In the genomic region with DNA sequence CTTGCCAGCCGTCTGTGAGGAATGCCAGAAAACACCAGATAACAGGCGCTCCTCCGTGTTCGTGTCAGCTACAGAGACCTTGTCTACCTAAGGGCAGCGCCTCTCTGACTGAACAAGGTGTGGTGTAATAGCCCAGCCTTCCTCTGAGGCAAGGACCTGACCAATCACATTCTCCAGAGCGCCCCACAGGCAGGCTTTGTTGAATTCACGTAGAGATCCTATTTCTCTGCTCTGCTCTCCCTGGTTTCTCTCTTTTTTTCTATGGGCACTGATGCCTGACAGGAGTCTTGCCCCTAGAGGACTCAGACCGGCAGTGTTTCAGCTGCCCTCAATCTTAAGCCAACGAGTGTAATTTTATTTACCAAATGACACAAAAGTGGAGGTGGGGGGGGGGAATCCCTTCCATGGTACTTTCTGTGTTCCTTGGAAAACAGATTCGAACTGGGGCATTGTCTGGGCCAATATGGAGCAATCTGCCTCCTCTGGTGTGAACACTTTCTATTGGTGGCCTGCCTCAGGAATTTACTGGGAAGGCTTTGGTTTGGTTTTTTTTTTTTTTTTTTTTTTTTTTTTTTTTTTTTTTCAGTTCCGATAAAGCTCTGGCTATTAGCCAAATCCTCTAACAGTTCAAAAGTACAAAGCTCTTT, we compare ENCODE assay signal across 10 mouse cellular contexts. TPM values are rescaled to one million over a fixed set of nuclear protein-coding genes. Genes with fewer than 3 reads are reported as not detected.
DNase-seq lines count a peak whose midpoint lies in the region; ATAC-seq and TF ChIP-seq lines count a peak whose summit lies in the region.
"Had no signal": no experiment of that assay in that cellular context is flagged by ENCODE, and none has a peak within 500 bp of the region (broad histone marks: within the 10 kb centered on the region; RNA-seq: fewer than 3 reads in every experiment).

No protein-coding gene starts in this region.

- DNase-seq in neural tube, embryonic 11.5 days (ENCODE audit: low spot score) = peak; percentile 14
- DNase-seq in neural tube, embryonic 10.5 days (ENCODE audit: extremely low spot score, low spot score) = no peak
- DNase-seq in hindbrain, embryonic 14.5 days (ENCODE audit: low spot score) = no peak
- peak; percentile 57 for DNase-seq in splenic B cell, adult 2 months (ENCODE audit: low read depth, low spot score)
- no peak for DNase-seq in thymus, adult 2 months
- DNase-seq in left cerebral cortex, postnatal 4 days = no peak
- DNase-seq in spleen, postnatal 14 days (ENCODE audit: low spot score in 2 of 2) = no peak

- H3K4me3 ChIP-seq in neural tube, embryonic 11.5 days (ENCODE audit: low read depth, low read length) = no peak overlapping the region
- H3K4me3 ChIP-seq in hindbrain, embryonic 14.5 days (replicated peaks; ENCODE audit: low read length) = no peak overlapping the region
- H3K4me3 ChIP-seq in liver, embryonic 12.5 days = no peak overlapping the region
- no peak overlapping the region for H3K4me3 ChIP-seq in thymus, adult 2 months (ENCODE audit: control insufficient read depth, insufficient read depth, low read length)

- intact Hi-C loops in left cerebral cortex, postnatal 4 days (cut with DNase I) = no loop called here

- no peaks in the 10 kb centered on the region for H3K4me1 ChIP-seq in neural tube, embryonic 11.5 days (ENCODE audit: control insufficient read depth, insufficient read depth, low read length)
- no peaks in the 10 kb centered on the region for H3K4me1 ChIP-seq in hindbrain, embryonic 14.5 days (replicated peaks; ENCODE audit: control insufficient read depth, insufficient read depth, low read length)
- peaks cover 5% of the 10 kb centered on the region; the same call in 1 of the 2 replicates for H3K4me1 ChIP-seq in liver, embryonic 12.5 days
- 0 out of 2 replicates have a peak, but pooled peaks cover 2% of the 10 kb centered on the region for H3K4me1 ChIP-seq in thymus, adult 2 months (replicated peaks; ENCODE audit: control insufficient read depth, insufficient read depth, low read length)

- WGBS in neural tube, embryonic 11.5 days = 25% methylated on average over 11 of the region's 11 CpGs
- 21% methylated on average over 11 of the region's 11 CpGs for WGBS in hindbrain, embryonic 14.5 days
- 21% methylated on average over 11 of the region's 11 CpGs for WGBS in liver, embryonic 12.5 days (ENCODE audit: insufficient replicate concordance)
- 39% methylated on average over 11 of the region's 11 CpGs for WGBS in thymus, adult 2 months

- TF ChIP-seq CTCF in thymus, adult 2 months (IDR thresholded peaks at IDR 0.05; ENCODE audit: borderline replicate concordance, control insufficient read depth, extremely low read depth, insufficient read depth, low read length, poor library complexity) = no peak

- ATAC-seq in neural tube, embryonic 11.5 days (ENCODE audit: insufficient read depth, low FRiP score, low TSS enrichment) = no peak
- no peak for ATAC-seq in hindbrain, embryonic 14.5 days (ENCODE audit: low FRiP score)
- ATAC-seq in liver, embryonic 12.5 days = peak; percentile 19; the same call in 1 of the 2 replicates

- H3K9me3 ChIP-seq in neural tube, embryonic 11.5 days (ENCODE audit: control insufficient read depth, low read length) = no peaks in the 10 kb centered on the region
- H3K9me3 ChIP-seq in hindbrain, embryonic 14.5 days (ENCODE audit: control insufficient read depth, low read length) = no peaks in the 10 kb centered on the region
- H3K9me3 ChIP-seq in liver, embryonic 12.5 days (replicated peaks) = no peaks in the 10 kb centered on the region

- H3K27ac ChIP-seq in neural tube, embryonic 11.5 days (ENCODE audit: low read depth, low read length) = no peak overlapping the region
- no peak overlapping the region for H3K27ac ChIP-seq in hindbrain, embryonic 14.5 days
- peak overlapping the region; percentile 36; the same call in 1 of the 2 replicates for H3K27ac ChIP-seq in liver, embryonic 12.5 days
- no peak overlapping the region for H3K27ac ChIP-seq in thymus, adult 2 months (ENCODE audit: control insufficient read depth, insufficient read depth, low read length)

- no peaks in the 10 kb centered on the region for H3K27me3 ChIP-seq in neural tube, embryonic 11.5 days (ENCODE audit: control insufficient read depth, insufficient read depth, low read length)
- no peaks in the 10 kb centered on the region for H3K27me3 ChIP-seq in hindbrain, embryonic 14.5 days (ENCODE audit: control insufficient read depth, insufficient read depth, low read length)
- peaks cover 13% of the 10 kb centered on the region; the same call in 1 of the 2 replicates for H3K27me3 ChIP-seq in liver, embryonic 12.5 days (replicated peaks)
- no peaks in the 10 kb centered on the region for H3K27me3 ChIP-seq in splenic B cell, adult 2 months (ENCODE audit: control insufficient read depth, insufficient read depth, low read length, poor library complexity, severe bottlenecking)
- no peaks in the 10 kb centered on the region for H3K27me3 ChIP-seq in thymus, adult 2 months (ENCODE audit: control insufficient read depth, insufficient read depth, low read length)

- no peaks in the 10 kb centered on the region for H3K36me3 ChIP-seq in neural tube, embryonic 11.5 days (ENCODE audit: control insufficient read depth, insufficient read depth, low read length)
- no peaks in the 10 kb centered on the region for H3K36me3 ChIP-seq in hindbrain, embryonic 14.5 days (replicated peaks; ENCODE audit: control insufficient read depth, insufficient read depth)
- H3K36me3 ChIP-seq in liver, embryonic 12.5 days = no peaks in the 10 kb centered on the region
- H3K36me3 ChIP-seq in splenic B cell, adult 2 months (ENCODE audit: control insufficient read depth, insufficient read depth, low read length, poor library complexity, severe bottlenecking) = no peaks in the 10 kb centered on the region
- H3K36me3 ChIP-seq in thymus, adult 2 months (ENCODE audit: control insufficient read depth, insufficient read depth, low read length) = no peaks in the 10 kb centered on the region

- no peak for TF ChIP-seq POLR2A in thymus, adult 2 months (IDR thresholded peaks at IDR 0.05; ENCODE audit: control insufficient read depth, extremely low read depth, insufficient read depth, low read length, poor library complexity)

- no peak overlapping the region for H3K9ac ChIP-seq in neural tube, embryonic 11.5 days (ENCODE audit: low read length)
- H3K9ac ChIP-seq in hindbrain, embryonic 14.5 days = no peak overlapping the region
- no peak overlapping the region for H3K9ac ChIP-seq in liver, embryonic 12.5 days

- H3K4me2 ChIP-seq in neural tube, embryonic 11.5 days (ENCODE audit: low read depth) = no peak overlapping the region
- H3K4me2 ChIP-seq in hindbrain, embryonic 14.5 days (replicated peaks) = peak overlapping the region; percentile 28
- H3K4me2 ChIP-seq in liver, embryonic 12.5 days = peak overlapping the region; percentile 40

RNA-seq across cellular contexts. Expression of a gene that starts 0.5 kb away (rescaled TPM):
- 0.15 TPM in 1 of 2 replicates, not detected in the other for polyA plus RNA-seq in neural tube, embryonic 11.5 days (2014; fragmentation: Nextera tagmentation; extraction: Ambion mirVana)
- polyA plus RNA-seq in hindbrain, embryonic 14.5 days (2014; fragmentation: Nextera tagmentation; extraction: Ambion mirVana) = 0.56 and 0.97 TPM in 2 replicates
- 86.6 and 90.7 TPM in 2 replicates for polyA plus RNA-seq in liver, embryonic 12.5 days (2016; fragmentation: Nextera tagmentation; extraction: Ambion mirVana)
- polyA plus RNA-seq in thymus, adult 2 months (2012; rRNA removed) = 0.22 and 0.54 TPM in 2 replicates
- not detected for total RNA-seq in left cerebral cortex, postnatal 4 days (2021)
- polyA plus RNA-seq: spleen, adult 2 months had no signal

RNA-seq across cellular contexts. Expression of a gene that starts 5.0 kb away (rescaled TPM):
- polyA plus RNA-seq in neural tube, embryonic 11.5 days (2014; fragmentation: Nextera tagmentation; extraction: Ambion mirVana) = 39.1 and 50.2 TPM in 2 replicates
- polyA plus RNA-seq in hindbrain, embryonic 14.5 days (2014; fragmentation: Nextera tagmentation; extraction: Ambion mirVana) = 18.7 and 20.9 TPM in 2 replicates
- polyA plus RNA-seq in liver, embryonic 12.5 days (2016; fragmentation: Nextera tagmentation; extraction: Ambion mirVana) = 125 and 131 TPM in 2 replicates
- 36.4 and 46.7 TPM in 2 replicates for polyA plus RNA-seq in thymus, adult 2 months (2012; rRNA removed)
- total RNA-seq in left cerebral cortex, postnatal 4 days (2021) = 10 to 100 TPM; 48.5 to 49.7 TPM

RNA-seq across cellular contexts. Expression of a gene that starts 13.8 kb away (rescaled TPM):
- polyA plus RNA-seq in neural tube, embryonic 11.5 days (2014; fragmentation: Nextera tagmentation; extraction: Ambion mirVana) = not detected in 2 replicates
- polyA plus RNA-seq in hindbrain, embryonic 14.5 days (2014; fragmentation: Nextera tagmentation; extraction: Ambion mirVana) = 0.13 TPM in 1 of 2 replicates, not detected in the other
- polyA plus RNA-seq in liver, embryonic 12.5 days (2016; fragmentation: Nextera tagmentation; extraction: Ambion mirVana) = 0.04 TPM in 1 of 2 replicates, not detected in the other
- 0.08 and 0.09 TPM in 2 replicates for polyA plus RNA-seq in thymus, adult 2 months (2012; rRNA removed)
- 1 to 10 TPM; 1.2 to 1.4 TPM for total RNA-seq in left cerebral cortex, postnatal 4 days (2021)
- polyA plus RNA-seq: gonadal fat pad, adult 2 months had no signal

RNA-seq across cellular contexts. Expression of a gene that starts 32.3 kb away (rescaled TPM):
- not detected in 2 replicates for polyA plus RNA-seq in neural tube, embryonic 11.5 days (2014; fragmentation: Nextera tagmentation; extraction: Ambion mirVana)
- polyA plus RNA-seq in hindbrain, embryonic 14.5 days (2014; fragmentation: Nextera tagmentation; extraction: Ambion mirVana) = not detected in 2 replicates
- not detected in 2 replicates for polyA plus RNA-seq in liver, embryonic 12.5 days (2016; fragmentation: Nextera tagmentation; extraction: Ambion mirVana)
- 0.09 TPM in 1 of 2 replicates, not detected in the other for polyA plus RNA-seq in thymus, adult 2 months (2012; rRNA removed)
- total RNA-seq in left cerebral cortex, postnatal 4 days (2021) = under 1 TPM in 1 of 2 experiments, not detected in 1; 0.20 TPM
- polyA plus RNA-seq: spleen, adult 2 months had no signal

RNA-seq across cellular contexts. Expression of a gene that starts 42.2 kb away (rescaled TPM):
- polyA plus RNA-seq in neural tube, embryonic 11.5 days (2014; fragmentation: Nextera tagmentation; extraction: Ambion mirVana) = 20.9 and 22.9 TPM in 2 replicates
- 38.4 and 47.0 TPM in 2 replicates for polyA plus RNA-seq in hindbrain, embryonic 14.5 days (2014; fragmentation: Nextera tagmentation; extraction: Ambion mirVana)
- 107 and 112 TPM in 2 replicates for polyA plus RNA-seq in liver, embryonic 12.5 days (2016; fragmentation: Nextera tagmentation; extraction: Ambion mirVana)
- polyA plus RNA-seq in thymus, adult 2 months (2012; rRNA removed) = 67.0 and 89.3 TPM in 2 replicates
- total RNA-seq in left cerebral cortex, postnatal 4 days (2021) = 10 to 100 TPM; 14.3 to 19.0 TPM

Comparison
In these comparisons a context has a peak if more than half of its experiments do, and no peak if none do; other contexts are left out.
1. DNase-seq: peak in neural tube, embryonic 11.5 days (single experiment) and splenic B cell, adult 2 months (single experiment); none in neural tube, embryonic 10.5 days (single experiment), hindbrain, embryonic 14.5 days (single experiment), thymus, adult 2 months (single experiment), left cerebral cortex, postnatal 4 days (single experiment) and spleen, postnatal 14 days (0 of 2).
2. RNA of a gene that starts 0.5 kb away (polyA plus RNA-seq): 86.6 to 90.7 TPM in liver, embryonic 12.5 days; 0.56 to 0.97 TPM in hindbrain, embryonic 14.5 days, 0.22 to 0.54 TPM in thymus, adult 2 months and 0.15 TPM in neural tube, embryonic 11.5 days; every median in the first group is over 10 times any median in the second.